Mouse (Mus musculus) T-helper 2 cell (primary cell): ENCODE data around the gene Zfp689.

Experiments used
- in situ Hi-C: fragments of 300-600 bp; cut with MboI, MseI; formaldehyde crosslinking; loops from one replicate; pipeline ENCODE4 v1.15.1; 2025; ENCODE audit warnings: high pct_unique_total_duplicates

The Zfp689 gene

GRCm38 (mm10) chr7:127404101-127404500 lies 44.9 kb downstream of the Zfp689 start:
- in situ Hi-C loops = loop anchor here (5.0 kb wide), 1 partner anchor 37 kb away; no protein-coding TSS in a partner anchor

- in situ Hi-C loops = loop anchor here (5.0 kb wide), 1 partner anchor 36 kb away; no protein-coding TSS in a partner anchor
Observed at GRCm38 (mm10) chr7:127402980-127403379, 46.0 kb downstream of the Zfp689 start.

GRCm38 (mm10) chr7:127400355-127400754 lies 48.6 kb downstream of the Zfp689 start:
- in situ Hi-C loops = loop anchor here (5.0 kb wide), 1 partner anchor 33 kb away; no protein-coding TSS in a partner anchor

- in situ Hi-C loops = no loop called here
Observed at GRCm38 (mm10) chr7:127393944-127394333, 55.0 kb downstream of the Zfp689 start.

- in situ Hi-C loops = no loop called here
Observed at GRCm38 (mm10) chr7:127393157-127393943, 55.6 kb downstream of the Zfp689 start, which contains the start of gene E430018J23Rik. E430018J23Rik (minus strand) TSS chr7:127393629.

- in situ Hi-C loops = no loop called here
Observed at GRCm38 (mm10) chr7:127392251-127392824, 56.6 kb downstream of the Zfp689 start.
